8 mouse cellular contexts compared by ENCODE assay signal in the genomic region with DNA sequence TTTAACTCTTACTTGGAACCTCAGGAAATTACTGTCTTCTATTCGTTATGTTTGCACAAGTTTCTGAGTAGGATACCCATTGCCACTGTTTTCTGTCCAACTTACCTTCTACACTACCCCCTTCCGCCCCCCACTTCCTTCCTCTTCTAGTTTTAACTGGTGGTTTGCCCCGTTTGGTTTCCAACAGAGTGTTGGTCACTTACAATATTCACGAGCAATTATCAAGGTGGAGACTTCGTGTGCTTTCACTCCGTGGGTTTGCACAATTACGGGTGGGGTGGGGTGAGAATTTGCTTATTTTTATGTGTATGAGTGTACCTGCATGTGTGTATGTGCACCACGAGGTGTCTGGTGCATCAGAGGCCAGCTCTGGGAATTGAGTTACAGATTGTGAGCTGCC. TPM values are rescaled to one million over a fixed set of nuclear protein-coding genes. Genes with fewer than 3 reads are reported as not detected.
DNase-seq lines count a peak whose midpoint lies in the region; ATAC-seq and TF ChIP-seq lines count a peak whose summit lies in the region.

No protein-coding gene starts in this region.

- H3K9ac ChIP-seq in hindbrain, embryonic 12.5 days = peak overlapping the region; percentile 94
- H3K9ac ChIP-seq in midbrain, embryonic 13.5 days (replicated peaks) = peak overlapping the region; percentile 88

- TF ChIP-seq CTCF in lung, adult 2 months (IDR thresholded peaks at IDR 0.05; ENCODE audit: insufficient read depth, low read length) = no peak
- TF ChIP-seq CTCF in bone marrow macrophage, adult 2 months (IDR thresholded peaks at IDR 0.05; ENCODE audit: low read depth, low read length) = no peak

- peaks cover 23% of the 10 kb centered on the region for H3K36me3 ChIP-seq in hindbrain, embryonic 12.5 days
- peaks cover 24% of the 10 kb centered on the region for H3K36me3 ChIP-seq in midbrain, embryonic 13.5 days

- DNase-seq in lung, adult 2 months = no peak
- no peak for DNase-seq in lung, postnatal 14 days
- DNase-seq in urinary bladder, adult 2 months (ENCODE audit: low spot score) = no peak
- DNase-seq in frontal cortex, adult 2 months (ENCODE audit: extremely low spot score in 1 of 2, low spot score in 1 of 2) = no peak
- DNase-seq in kidney, postnatal 14 days = no peak

- peak overlapping the region; percentile 7; the same call in 1 of the 2 replicates for H3K27ac ChIP-seq in bone marrow macrophage, adult 2 months (ENCODE audit: insufficient read depth, low read depth, low read length)
- no peak overlapping the region for H3K27ac ChIP-seq in hindbrain, embryonic 12.5 days
- H3K27ac ChIP-seq in midbrain, embryonic 13.5 days = no peak overlapping the region

- H3K4me3 ChIP-seq in lung, adult 2 months (replicated peaks; ENCODE audit: extremely low read depth, low read depth, low read length) = peak overlapping the region; percentile 100
- H3K4me3 ChIP-seq in bone marrow macrophage, adult 2 months (ENCODE audit: insufficient read depth, low read length) = peak overlapping the region; percentile 99
- peak overlapping the region; percentile 94 for H3K4me3 ChIP-seq in hindbrain, embryonic 12.5 days
- peak overlapping the region; percentile 70 for H3K4me3 ChIP-seq in midbrain, embryonic 13.5 days (replicated peaks)

- peaks cover 15% of the 10 kb centered on the region for H3K4me1 ChIP-seq in lung, adult 2 months (ENCODE audit: control insufficient read depth, insufficient read depth, low read length)
- H3K4me1 ChIP-seq in bone marrow macrophage, adult 2 months (ENCODE audit: control insufficient read depth, insufficient read depth, low read length) = peaks cover 38% of the 10 kb centered on the region
- peaks cover 17% of the 10 kb centered on the region for H3K4me1 ChIP-seq in hindbrain, embryonic 12.5 days
- peaks cover 17% of the 10 kb centered on the region for H3K4me1 ChIP-seq in midbrain, embryonic 13.5 days (replicated peaks)

- H3K27me3 ChIP-seq in hindbrain, embryonic 12.5 days = no peaks in the 10 kb centered on the region
- H3K27me3 ChIP-seq in midbrain, embryonic 13.5 days = no peaks in the 10 kb centered on the region

- peak overlapping the region; percentile 83 for H3K4me2 ChIP-seq in hindbrain, embryonic 12.5 days (replicated peaks)
- H3K4me2 ChIP-seq in midbrain, embryonic 13.5 days (replicated peaks) = peak overlapping the region; percentile 86

- no peak for ATAC-seq in hindbrain, embryonic 12.5 days (ENCODE audit: low FRiP score)
- no peak for ATAC-seq in midbrain, embryonic 13.5 days

- TF ChIP-seq POLR2A in lung, adult 2 months (IDR thresholded peaks at IDR 0.05; ENCODE audit: borderline replicate concordance, extremely low read depth, low read depth, low read length) = no peak
- no peak for TF ChIP-seq POLR2A in bone marrow macrophage, adult 2 months (IDR thresholded peaks at IDR 0.05; ENCODE audit: borderline replicate concordance, low read depth, low read length)

- 7% methylated on average over 8 of the region's 8 CpGs for WGBS in lung, adult 2 months
- WGBS in hindbrain, embryonic 12.5 days = 24% methylated on average over 8 of the region's 8 CpGs
- 24% methylated on average over 8 of the region's 8 CpGs for WGBS in midbrain, embryonic 13.5 days

- H3K9me3 ChIP-seq in hindbrain, embryonic 12.5 days (replicated peaks) = no peaks in the 10 kb centered on the region
- H3K9me3 ChIP-seq in midbrain, embryonic 13.5 days = no peaks in the 10 kb centered on the region

RNA-seq across cellular contexts. Expression of a gene that starts 0.8 kb away (rescaled TPM):
- polyA plus RNA-seq in lung, adult 2 months (2012; rRNA removed) = 9.0 and 11.3 TPM in 2 replicates
- 12.8 and 16.6 TPM in 2 replicates for polyA plus RNA-seq in bone marrow macrophage, adult 2 months (2012; ENCODE audit: insufficient read depth, insufficient read length, missing spikeins)
- polyA plus RNA-seq in hindbrain, embryonic 12.5 days (2016; fragmentation: Nextera tagmentation; extraction: Ambion mirVana) = 42.2 and 43.9 TPM in 2 replicates
- polyA plus RNA-seq in midbrain, embryonic 13.5 days (2015; fragmentation: Nextera tagmentation; extraction: Ambion mirVana) = 35.9 and 37.4 TPM in 2 replicates
- 23.5 and 25.7 TPM in 2 replicates for polyA plus RNA-seq in urinary bladder, adult 2 months (2012; rRNA removed)
- 17.2 and 18.1 TPM in 2 replicates for polyA plus RNA-seq in frontal cortex, adult 2 months (2012; rRNA removed)

RNA-seq across cellular contexts. Expression of a gene that starts 0.9 kb away (rescaled TPM):
- polyA plus RNA-seq in lung, adult 2 months (2012; rRNA removed) = 50.8 and 63.2 TPM in 2 replicates
- 33.4 and 34.6 TPM in 2 replicates for polyA plus RNA-seq in bone marrow macrophage, adult 2 months (2012; ENCODE audit: insufficient read depth, insufficient read length, missing spikeins)
- 103 and 107 TPM in 2 replicates for polyA plus RNA-seq in hindbrain, embryonic 12.5 days (2016; fragmentation: Nextera tagmentation; extraction: Ambion mirVana)
- 99.1 and 106 TPM in 2 replicates for polyA plus RNA-seq in midbrain, embryonic 13.5 days (2015; fragmentation: Nextera tagmentation; extraction: Ambion mirVana)
- 91.4 and 95.2 TPM in 2 replicates for polyA plus RNA-seq in urinary bladder, adult 2 months (2012; rRNA removed)
- polyA plus RNA-seq in frontal cortex, adult 2 months (2012; rRNA removed) = 102 and 103 TPM in 2 replicates

RNA-seq across cellular contexts. Expression of a gene that starts 33.8 kb away (rescaled TPM):
- polyA plus RNA-seq in lung, adult 2 months (2012; rRNA removed) = 12.8 and 13.6 TPM in 2 replicates
- polyA plus RNA-seq in bone marrow macrophage, adult 2 months (2012; ENCODE audit: insufficient read depth, insufficient read length, missing spikeins) = 11.8 and 12.4 TPM in 2 replicates
- polyA plus RNA-seq in hindbrain, embryonic 12.5 days (2016; fragmentation: Nextera tagmentation; extraction: Ambion mirVana) = 17.2 and 18.8 TPM in 2 replicates
- 11.8 and 14.4 TPM in 2 replicates for polyA plus RNA-seq in midbrain, embryonic 13.5 days (2015; fragmentation: Nextera tagmentation; extraction: Ambion mirVana)
- 12.2 and 13.9 TPM in 2 replicates for polyA plus RNA-seq in urinary bladder, adult 2 months (2012; rRNA removed)
- polyA plus RNA-seq in frontal cortex, adult 2 months (2012; rRNA removed) = 15.0 and 17.3 TPM in 2 replicates

RNA-seq across cellular contexts. Expression of a gene that starts 34.0 kb away (rescaled TPM):
- polyA plus RNA-seq in lung, adult 2 months (2012; rRNA removed) = 13.6 and 17.8 TPM in 2 replicates
- polyA plus RNA-seq in bone marrow macrophage, adult 2 months (2012; ENCODE audit: insufficient read depth, insufficient read length, missing spikeins) = 14.1 and 14.5 TPM in 2 replicates
- 15.2 and 17.0 TPM in 2 replicates for polyA plus RNA-seq in hindbrain, embryonic 12.5 days (2016; fragmentation: Nextera tagmentation; extraction: Ambion mirVana)
- 11.5 and 14.1 TPM in 2 replicates for polyA plus RNA-seq in midbrain, embryonic 13.5 days (2015; fragmentation: Nextera tagmentation; extraction: Ambion mirVana)
- polyA plus RNA-seq in urinary bladder, adult 2 months (2012; rRNA removed) = 17.2 and 17.6 TPM in 2 replicates
- 17.3 and 18.0 TPM in 2 replicates for polyA plus RNA-seq in frontal cortex, adult 2 months (2012; rRNA removed)
